ENCODE assay signal across 9 mouse cellular contexts in genomic region chr19:44021502-44021901, GRCm38 (mm10). TPM values are rescaled to one million over a fixed set of nuclear protein-coding genes. Genes with fewer than 3 reads are reported as not detected.
A peak's percentile ranks its signal among the peaks of the same experiment; 100 is the strongest.
DNase-seq lines count a peak whose midpoint lies in the region; ATAC-seq and TF ChIP-seq lines count a peak whose summit lies in the region.
"Had no signal": no experiment of that assay in that cellular context is flagged by ENCODE, and none has a peak within 500 bp of the region (broad histone marks: within the 10 kb centered on the region; RNA-seq: fewer than 3 reads in every experiment).

No protein-coding gene starts in this region.

- no peak overlapping the region for H3K27ac ChIP-seq in kidney, embryonic 15.5 days
- no peak overlapping the region for H3K27ac ChIP-seq in liver, embryonic 14.5 days
- peak overlapping the region; percentile 82 for H3K27ac ChIP-seq in small intestine, adult 2 months (ENCODE audit: insufficient read depth, low read depth, low read length)
- H3K27ac ChIP-seq: neural tube, embryonic 13.5 days had no signal

- intact Hi-C loops in left cerebral cortex, postnatal 14 days (cut with DNase I), result no loop called here

- H3K36me3 ChIP-seq in kidney, embryonic 15.5 days, result no peaks in the 10 kb centered on the region
- H3K36me3 ChIP-seq in liver, embryonic 14.5 days (replicated peaks; ENCODE audit: control insufficient read depth, insufficient read depth, low read depth), result no peaks in the 10 kb centered on the region
- no peaks in the 10 kb centered on the region for H3K36me3 ChIP-seq in small intestine, adult 2 months (ENCODE audit: control insufficient read depth, insufficient read depth, low read length)
- H3K36me3 ChIP-seq: neural tube, embryonic 13.5 days had no signal

- peak; percentile 67 for DNase-seq in kidney, adult 18-20 months
- DNase-seq in heart, adult 8-10 months (ENCODE audit: low spot score), result peak; percentile 78
- DNase-seq in liver, embryonic 14.5 days (ENCODE audit: low read depth in 3 of 3, low spot score in 3 of 3), result peak; percentile 31 to 51 (median 47)
- DNase-seq in layer of hippocampus, postnatal 14 days (ENCODE audit: low spot score in 2 of 2), result no peak
- DNase-seq in left cerebral cortex, postnatal 14 days (ENCODE audit: low spot score in 2 of 2), result no peak

- no peak for TF ChIP-seq POLR2A in small intestine, adult 2 months (IDR thresholded peaks at IDR 0.05; ENCODE audit: low read depth, low read length)

- H3K4me1 ChIP-seq in kidney, embryonic 15.5 days, result peaks cover 3% of the 10 kb centered on the region; the same call in 1 of the 2 replicates
- peaks cover 0 to 5% of the 10 kb centered on the region in 2 experiments; a peak in 3 of 4 replicates for H3K4me1 ChIP-seq in liver, embryonic 14.5 days (replicated peaks; ENCODE audit: control insufficient read depth in 2 of 2, insufficient read depth in 2 of 2, low read length in 1 of 2)
- peaks cover 16% of the 10 kb centered on the region; the same call in 1 of the 2 replicates for H3K4me1 ChIP-seq in small intestine, adult 2 months (ENCODE audit: control insufficient read depth, insufficient read depth, insufficient read length, low read length)
- H3K4me1 ChIP-seq: neural tube, embryonic 13.5 days had no signal

- H3K4me2 ChIP-seq in kidney, embryonic 15.5 days, result no peak overlapping the region
- H3K4me2 ChIP-seq in liver, embryonic 14.5 days (ENCODE audit: low read depth), result no peak overlapping the region
- H3K4me2 ChIP-seq: neural tube, embryonic 13.5 days had no signal

- no peak for ATAC-seq in kidney, embryonic 15.5 days (replicated peaks; ENCODE audit: low FRiP score)
- ATAC-seq in liver, embryonic 14.5 days (ENCODE audit: insufficient read depth), result peak; percentile 58; the same call in 1 of the 2 replicates
- ATAC-seq in frontal cortex, adult (ENCODE audit: low TSS enrichment), result no peak

- 89% methylated on average over 4 of the region's 4 CpGs for WGBS in kidney, embryonic 15.5 days
- 64% methylated on average over 4 of the region's 4 CpGs for WGBS in liver, embryonic 14.5 days (ENCODE audit: insufficient replicate concordance)
- WGBS in small intestine, adult 2 months, result 23% methylated on average over 4 of the region's 4 CpGs

- H3K9me3 ChIP-seq in kidney, embryonic 15.5 days (replicated peaks), result no peaks in the 10 kb centered on the region
- H3K9me3 ChIP-seq in liver, embryonic 14.5 days (ENCODE audit: control insufficient read depth, low read length), result no peaks in the 10 kb centered on the region
- H3K9me3 ChIP-seq: neural tube, embryonic 13.5 days had no signal

- no peak overlapping the region for H3K4me3 ChIP-seq in kidney, embryonic 15.5 days (replicated peaks)
- no peak overlapping the region for H3K4me3 ChIP-seq in liver, embryonic 14.5 days (ENCODE audit: insufficient read depth in 1 of 2, low read depth in 2 of 2, low read length in 2 of 2)
- H3K4me3 ChIP-seq in small intestine, adult 2 months (ENCODE audit: low read depth, low read length), result no peak overlapping the region
- H3K4me3 ChIP-seq: neural tube, embryonic 13.5 days had no signal

- H3K9ac ChIP-seq in kidney, embryonic 15.5 days, result no peak overlapping the region
- H3K9ac ChIP-seq in liver, embryonic 14.5 days (replicated peaks), result no peak overlapping the region
- H3K9ac ChIP-seq: neural tube, embryonic 13.5 days had no signal

- no peak for TF ChIP-seq CTCF in liver, embryonic 14.5 days (IDR thresholded peaks at IDR 0.05; ENCODE audit: low read depth)
- no peak for TF ChIP-seq CTCF in small intestine, adult 2 months (IDR thresholded peaks at IDR 0.05; ENCODE audit: extremely low read depth, insufficient read length, insufficient replicate concordance, low read depth, low read length)

- peak; percentile 19; the same call in 1 of the 2 replicates for TF ChIP-seq EP300 in liver, embryonic 14.5 days (IDR thresholded peaks at IDR 0.05; ENCODE audit: low read depth)

- no peaks in the 10 kb centered on the region for H3K27me3 ChIP-seq in kidney, embryonic 15.5 days
- H3K27me3 ChIP-seq in liver, embryonic 14.5 days (ENCODE audit: control insufficient read depth, insufficient read depth, low read length), result no peaks in the 10 kb centered on the region
- no peaks in the 10 kb centered on the region for H3K27me3 ChIP-seq in small intestine, adult 2 months (ENCODE audit: control insufficient read depth, insufficient read depth, low read length)
- H3K27me3 ChIP-seq: neural tube, embryonic 13.5 days had no signal

RNA-seq across cellular contexts. Expression of gene Cyp2c23, which starts 7.5 kb away (rescaled TPM):
- 0.27 and 0.66 TPM in 2 replicates for polyA plus RNA-seq in kidney, embryonic 15.5 days (2015; fragmentation: Nextera tagmentation; extraction: Ambion mirVana)
- total RNA-seq in heart, adult 8-10 months (2022), result not detected
- polyA plus RNA-seq in liver, embryonic 14.5 days (2012; rRNA removed), result 9.9 and 10.5 TPM in 2 replicates
- 20.7 and 23.4 TPM in 2 replicates for polyA plus RNA-seq in liver, embryonic 14.5 days (2014; fragmentation: Nextera tagmentation; extraction: Ambion mirVana)
- 0.37 and 0.71 TPM in 2 replicates for polyA plus RNA-seq in small intestine, adult 2 months (2012; rRNA removed)
- total RNA-seq in layer of hippocampus, postnatal 14 days (2021), result under 1 TPM; 0.16 to 0.19 TPM
- total RNA-seq in left cerebral cortex, postnatal 14 days (2021), result under 1 TPM; 0.24 to 0.40 TPM
- polyA plus RNA-seq: neural tube, embryonic 13.5 days had no signal

RNA-seq across cellular contexts. Expression of gene Cpn1, which starts 35.1 kb away (rescaled TPM):
- polyA plus RNA-seq in kidney, embryonic 15.5 days (2015; fragmentation: Nextera tagmentation; extraction: Ambion mirVana), result 51.0 and 53.5 TPM in 2 replicates
- under 1 TPM in 3 of 4 experiments, not detected in 1; 0.19 to 0.22 (median 0.19) TPM for total RNA-seq in heart, adult 8-10 months (2022)
- 49.5 and 50.9 TPM in 2 replicates for polyA plus RNA-seq in liver, embryonic 14.5 days (2012; rRNA removed)
- polyA plus RNA-seq in liver, embryonic 14.5 days (2014; fragmentation: Nextera tagmentation; extraction: Ambion mirVana), result 43.9 and 50.1 TPM in 2 replicates
- 0.96 and 11.3 TPM in 2 replicates for polyA plus RNA-seq in small intestine, adult 2 months (2012; rRNA removed)
- total RNA-seq in layer of hippocampus, postnatal 14 days (2021), result under 1 TPM in 1 of 2 experiments, not detected in 1; 0.39 TPM
- under 1 TPM; 0.15 to 0.31 TPM for total RNA-seq in left cerebral cortex, postnatal 14 days (2021)

RNA-seq across cellular contexts. Expression of gene Erlin1, which starts 48.1 kb away (rescaled TPM):
- 46.5 and 51.4 TPM in 2 replicates for polyA plus RNA-seq in kidney, embryonic 15.5 days (2015; fragmentation: Nextera tagmentation; extraction: Ambion mirVana)
- 10 to 100 TPM in 1 of 4 experiments, 1 to 10 TPM in 3; 6.7 to 11.7 (median 7.7) TPM for total RNA-seq in heart, adult 8-10 months (2022)
- polyA plus RNA-seq in liver, embryonic 14.5 days (2012; rRNA removed), result 7.1 and 11.4 TPM in 2 replicates
- polyA plus RNA-seq in liver, embryonic 14.5 days (2014; fragmentation: Nextera tagmentation; extraction: Ambion mirVana), result 13.0 and 13.4 TPM in 2 replicates
- 4.1 and 10.9 TPM in 2 replicates for polyA plus RNA-seq in small intestine, adult 2 months (2012; rRNA removed)
- 10 to 100 TPM; 17.0 to 18.6 TPM for total RNA-seq in layer of hippocampus, postnatal 14 days (2021)
- total RNA-seq in left cerebral cortex, postnatal 14 days (2021), result 10 to 100 TPM; 20.1 to 23.2 TPM

Comparison
In these comparisons a context has a peak if more than half of its experiments do, and no peak if none do; other contexts are left out.
1. DNase-seq: peak in kidney, adult 18-20 months (single experiment), heart, adult 8-10 months (single experiment) and liver, embryonic 14.5 days (3 of 3); none in layer of hippocampus, postnatal 14 days (0 of 2) and left cerebral cortex, postnatal 14 days (0 of 2).